Mouse (Mus musculus) C2C12 (cell line): ENCODE results near the gene Dlec1.

Experiments used
- CTCF ChIP-seq: IDR thresholded peaks from one replicate; pipeline ENCODE4 v1.5.1; 2011; ENCODE audit not compliant: control insufficient read depth, insufficient read depth, insufficient read length
- MAX ChIP-seq: IDR thresholded peaks from one replicate; pipeline ENCODE4 v1.6.1; 2011; ENCODE audit warnings: mild to moderate bottlenecking, control low read depth
- MYOD1 ChIP-seq: IDR thresholded peaks from one replicate; pipeline ENCODE4 v1.6.1; 2011; ENCODE audit warnings: low read depth; ENCODE audit not compliant: control insufficient read depth, insufficient read length
- USF1 ChIP-seq: IDR thresholded peaks from one replicate; pipeline ENCODE4 v1.6.1; 2011; ENCODE audit warnings: low read depth, mild to moderate bottlenecking, control low read depth, moderate library complexity

GRCm38 (mm10) chr9:119102783-119103113 is 470 bp downstream of the Dlec1 start:
- no peak for TF ChIP-seq USF1
- no peak for TF ChIP-seq CTCF
- no peak for TF ChIP-seq MYOD1
- TF ChIP-seq MAX = no peak
